Mouse (Mus musculus): ENCODE measurements at regions not wholly inside any gene's neighbourhood (a gene's known extent, or its start where the extent isn't known, plus 50 kb on each side); places are given as distances from the start of the nearest gene placed in this dataset.

GRCm38 (mm10) chr2:129883417-129883816, 83.1 kb downstream of the Stk35 start:
- DNase-seq (ENCODE audit: extremely low spot score): no peak

GRCm38 (mm10) chr2:129884316-129884715, 84.0 kb downstream of the Stk35 start:
- no peak for DNase-seq (ENCODE audit: extremely low spot score)

GRCm38 (mm10) chr2:129885536-129885935, 85.2 kb downstream of the Stk35 start:
- no peak for DNase-seq (ENCODE audit: extremely low spot score)

GRCm38 (mm10) chr2:129893231-129893630, 92.9 kb downstream of the Stk35 start:
- DNase-seq (ENCODE audit: extremely low spot score): no peak

GRCm38 (mm10) chr2:129893832-129894231, 93.5 kb downstream of the Stk35 start:
- no peak for DNase-seq (ENCODE audit: extremely low spot score)

GRCm38 (mm10) chr2:129894906-129895305, 94.6 kb downstream of the Stk35 start:
- no peak for DNase-seq (ENCODE audit: extremely low spot score)

GRCm38 (mm10) chr2:129895369-129895768, 95.1 kb downstream of the Stk35 start:
- DNase-seq (ENCODE audit: extremely low spot score): no peak

GRCm38 (mm10) chr2:129896696-129897095, 96.4 kb downstream of the Stk35 start:
- no peak for DNase-seq (ENCODE audit: extremely low spot score)

- no peak for DNase-seq (ENCODE audit: extremely low spot score)
Observed at GRCm38 (mm10) chr2:129903383-129904135, 103.2 kb downstream of the Stk35 start.

GRCm38 (mm10) chr2:129904753-129905152, 104.4 kb downstream of the Stk35 start:
- peak; percentile 41 for DNase-seq (ENCODE audit: extremely low spot score)

- DNase-seq (ENCODE audit: extremely low spot score): peak; percentile 86
Observed at GRCm38 (mm10) chr2:129908701-129909425, 103.3 kb upstream of the Tgm3 start.

- DNase-seq (ENCODE audit: extremely low spot score): no peak
Observed at GRCm38 (mm10) chr2:129911203-129911921, 100.8 kb upstream of the Tgm3 start.

GRCm38 (mm10) chr2:129912556-129912955, 99.6 kb upstream of the Tgm3 start:
- no peak for DNase-seq (ENCODE audit: extremely low spot score)

GRCm38 (mm10) chr2:129914261-129914660, 97.9 kb upstream of the Tgm3 start:
- DNase-seq (ENCODE audit: extremely low spot score): no peak

GRCm38 (mm10) chr2:129916411-129916810, 95.7 kb upstream of the Tgm3 start:
- no peak for DNase-seq (ENCODE audit: extremely low spot score)

- no peak for DNase-seq (ENCODE audit: extremely low spot score)
Observed at GRCm38 (mm10) chr2:129918141-129918790, 93.9 kb upstream of the Tgm3 start.

- no peak for DNase-seq (ENCODE audit: extremely low spot score)
Observed at GRCm38 (mm10) chr2:129919551-129919950, 92.6 kb upstream of the Tgm3 start.

GRCm38 (mm10) chr2:129927218-129927617, 84.9 kb upstream of the Tgm3 start:
- DNase-seq (ENCODE audit: extremely low spot score): no peak

- DNase-seq (ENCODE audit: extremely low spot score): no peak
Observed at GRCm38 (mm10) chr2:129933578-129933977, 78.6 kb upstream of the Tgm3 start.

- DNase-seq (ENCODE audit: extremely low spot score): no peak
Observed at GRCm38 (mm10) chr2:129942824-129943223, 69.3 kb upstream of the Tgm3 start.

GRCm38 (mm10) chr2:129947847-129948553, 64.1 kb upstream of the Tgm3 start:
- DNase-seq (ENCODE audit: extremely low spot score): peak; percentile 35

Data from embryo, embryonic 9.5 days (tissue).